Mouse (Mus musculus) limb, embryonic 10.5 days (tissue): ENCODE data around the gene Pkp3. TPM values are rescaled to one million over a fixed set of nuclear protein-coding genes. Genes with fewer than 3 reads are reported as not detected.

Experiments
- polyA plus RNA-seq: library from polyadenylated mRNA; unstranded; fragments of >200 nt; fragmentation: Nextera tagmentation; extraction: Ambion mirVana; gene quantifications from 2 replicates; pipeline ENCODE4 v1.2.1, GENCODE M21; 2016

Pkp3 gene
- polyA plus RNA-seq, 1 experiment from 2014 or later = 8.2 TPM

Other genes starting within 250 kb of the Pkp3 start
- gene Urah, start 243.2 kb upstream of the Pkp3 start, polyA plus RNA-seq = 0.75 and 0.95 TPM in 2 replicates
- not detected in 2 replicates for gene Scgb1c1, start 232.7 kb upstream of the Pkp3 start, polyA plus RNA-seq
- gene Odf3, start 230.4 kb upstream of the Pkp3 start, polyA plus RNA-seq = not detected in 2 replicates
- not detected in 2 replicates for gene Gm45785, start 221.9 kb upstream of the Pkp3 start, polyA plus RNA-seq
- 45.2 and 54.2 TPM in 2 replicates for gene Ric8a, start 221.3 kb upstream of the Pkp3 start, polyA plus RNA-seq
- gene Bet1l, start 220.6 kb upstream of the Pkp3 start, polyA plus RNA-seq = 23.0 and 26.1 TPM in 2 replicates
- gene Psmd13, start 196.2 kb upstream of the Pkp3 start, polyA plus RNA-seq = 353 and 364 TPM in 2 replicates
- gene Sirt3, start 195.9 kb upstream of the Pkp3 start, polyA plus RNA-seq = 25.4 and 27.6 TPM in 2 replicates
- 0.49 TPM in 1 of 2 replicates, not detected in the other for gene Cox8b, start 177.8 kb upstream of the Pkp3 start, polyA plus RNA-seq
- 0.06 and 0.26 TPM in 2 replicates for gene Nlrp6, start 157.3 kb upstream of the Pkp3 start, polyA plus RNA-seq
- 11.4 and 15.4 TPM in 2 replicates for gene Pgghg, start 136.8 kb upstream of the Pkp3 start, polyA plus RNA-seq
- gene Ifitm5, start 127.9 kb upstream of the Pkp3 start, polyA plus RNA-seq = 4.2 and 5.9 TPM in 2 replicates
- not detected in 2 replicates for gene Gm45717, start 122.3 kb upstream of the Pkp3 start, polyA plus RNA-seq
- gene Ifitm2, start 122.2 kb upstream of the Pkp3 start, polyA plus RNA-seq = 904 and 922 TPM in 2 replicates
- gene Ifitm1, start 111.0 kb upstream of the Pkp3 start, polyA plus RNA-seq = 27.9 and 43.1 TPM in 2 replicates
- gene Ifitm3, start 67.4 kb upstream of the Pkp3 start, polyA plus RNA-seq = 54.0 and 56.4 TPM in 2 replicates
- gene Ifitm6, start 60.3 kb upstream of the Pkp3 start, polyA plus RNA-seq = 0.31 TPM in 1 of 2 replicates, not detected in the other
- not detected in 2 replicates for gene Gm17387, start 49.1 kb upstream of the Pkp3 start, polyA plus RNA-seq
- 26.2 and 30.7 TPM in 2 replicates for gene B4galnt4, start 17.1 kb upstream of the Pkp3 start, polyA plus RNA-seq
- 2.3 TPM in 2 replicates for gene Sigirr, start 22.4 kb downstream of the Pkp3 start, polyA plus RNA-seq
- gene Ano9, start 39.6 kb downstream of the Pkp3 start, polyA plus RNA-seq = 0.64 and 0.67 TPM in 2 replicates
- gene Ptdss2, start 44.2 kb downstream of the Pkp3 start, polyA plus RNA-seq = 85.6 and 95.2 TPM in 2 replicates
- gene Rnh1, start 94.6 kb downstream of the Pkp3 start, polyA plus RNA-seq = 67.7 and 85.0 TPM in 2 replicates
- 101 and 104 TPM in 2 replicates for gene Hras, start 115.8 kb downstream of the Pkp3 start, polyA plus RNA-seq
- gene Lrrc56, start 115.9 kb downstream of the Pkp3 start, polyA plus RNA-seq = 14.0 and 21.8 TPM in 2 replicates
- gene Lmntd2, start 135.9 kb downstream of the Pkp3 start, polyA plus RNA-seq = 3.5 and 4.5 TPM in 2 replicates
- 44.7 and 53.5 TPM in 2 replicates for gene Rassf7, start 137.6 kb downstream of the Pkp3 start, polyA plus RNA-seq
- 121 and 131 TPM in 2 replicates for gene Phrf1, start 150.6 kb downstream of the Pkp3 start, polyA plus RNA-seq
- 0.50 and 0.73 TPM in 2 replicates for gene Irf7, start 188.3 kb downstream of the Pkp3 start, polyA plus RNA-seq
- gene Cdhr5, start 198.6 kb downstream of the Pkp3 start, polyA plus RNA-seq = 0.19 TPM in 1 of 2 replicates, not detected in the other
- gene Sct, start 200.9 kb downstream of the Pkp3 start, polyA plus RNA-seq = 9.7 and 11.3 TPM in 2 replicates
- gene Drd4, start 213.8 kb downstream of the Pkp3 start, polyA plus RNA-seq = 0.68 and 0.93 TPM in 2 replicates
- 44.1 and 59.5 TPM in 2 replicates for gene Deaf1, start 249.5 kb downstream of the Pkp3 start, polyA plus RNA-seq
- gene Tmem80, start 249.5 kb downstream of the Pkp3 start, polyA plus RNA-seq = 42.9 and 46.1 TPM in 2 replicates